Mouse (Mus musculus) CH12.LX (cell line): ENCODE measurements at regions not wholly inside any gene's neighbourhood (a gene's known extent, or its start where the extent isn't known, plus 50 kb on each side); places are given as distances from the start of the nearest gene placed in this dataset.

Source experiments
- DNase-seq: peaks from one replicate; pipeline ENCODE4 v3.0.0-alpha.2; 2013; ENCODE audit errors: extremely low read depth
- H3K27ac ChIP-seq: 2 replicates; pipeline ENCODE4 v1.5.1; 2012; ENCODE audit warnings: low read depth, mild to moderate bottlenecking, control low read depth, moderate library complexity; ENCODE audit not compliant: insufficient read depth
- H3K27me3 ChIP-seq: replicated peaks from 2 replicates; pipeline ENCODE3; 2012; ENCODE audit warnings: inconsistent platforms
- H3K36me3 ChIP-seq, 2 experiments: replicated peaks in 1 of 2; 2 replicates each; pipeline versions ENCODE3 to v1.6.1; 2012; ENCODE audit warnings: inconsistent platforms in 1 of 2, low read length in 1 of 2, mild to moderate bottlenecking in 1 of 2, mixed read lengths in 1 of 2, moderate library complexity in 1 of 2; ENCODE audit not compliant: control insufficient read depth in 1 of 2, insufficient read depth in 1 of 2
- H3K4me1 ChIP-seq, 2 experiments: 2 replicates each; pipeline ENCODE4 v1.6.1; 2012; ENCODE audit warnings: inconsistent platforms in 1 of 2, moderate library complexity in 1 of 2; ENCODE audit not compliant: insufficient read depth in 2 of 2, control insufficient read depth in 1 of 2
- H3K4me2 ChIP-seq: 2 replicates; pipeline ENCODE4 v1.6.1; 2012; ENCODE audit warnings: low read depth, mild to moderate bottlenecking, control low read depth; ENCODE audit not compliant: poor library complexity, insufficient read depth, severe bottlenecking
- H3K4me3 ChIP-seq, 3 experiments: fragments of 150-350 bp in 1 of 3; sonication (generic) in 1 of 3; replicated peaks in 1 of 3; 2 replicates each; pipeline versions ENCODE3 to v1.5.1; 2011 to 2012; ENCODE audit warnings: low read depth in 2 of 3, low read length in 2 of 3, mild to moderate bottlenecking in 2 of 3, moderate library complexity in 2 of 3, control low read depth in 1 of 3, improper control_type of control experiment in 1 of 3, inconsistent platforms in 1 of 3, mixed read lengths in 1 of 3; ENCODE audit not compliant: poor library complexity in 1 of 3
- H3K79me2 ChIP-seq: replicated peaks from 2 replicates; pipeline ENCODE4 v1.6.1; 2012; ENCODE audit warnings: mild to moderate bottlenecking, moderate library complexity; ENCODE audit not compliant: control insufficient read depth, poor library complexity, insufficient read depth, severe bottlenecking; ENCODE audit errors: extremely low read depth
- H3K9ac ChIP-seq: 2 replicates; pipeline ENCODE4 v1.6.1; 2012; ENCODE audit warnings: low read depth, mild to moderate bottlenecking, control low read depth, moderate library complexity; ENCODE audit not compliant: insufficient read depth
- H3K9me3 ChIP-seq: replicated peaks from 2 replicates; pipeline ENCODE3; 2012; ENCODE audit warnings: low read length, inconsistent platforms, mixed read lengths
- BHLHE40 ChIP-seq: IDR thresholded peaks from 2 replicates; pipeline ENCODE4 v1.6.1; 2011; ENCODE audit warnings: mild to moderate bottlenecking, low read depth, low read length, improper control_type of control experiment
- CHD1 ChIP-seq: IDR thresholded peaks from 2 replicates; pipeline ENCODE4 v1.6.1; 2012; ENCODE audit warnings: low read depth, low read length, improper control_type of control experiment, inconsistent platforms
- E2F4 ChIP-seq: IDR thresholded peaks from 2 replicates; pipeline ENCODE4 v1.6.1; 2011; ENCODE audit warnings: low read depth, low read length, improper control_type of control experiment; ENCODE audit not compliant: insufficient replicate concordance
- ELF1 ChIP-seq: IDR thresholded peaks from 2 replicates; pipeline ENCODE4 v1.6.1; 2014; ENCODE audit warnings: low read depth, mild to moderate bottlenecking, inconsistent platforms, low read length, improper control_type of control experiment
- EP300 ChIP-seq: IDR thresholded peaks from 2 replicates; pipeline ENCODE4 v1.6.1; 2011; ENCODE audit warnings: low read length, improper control_type of control experiment
- JUND ChIP-seq: conservative IDR thresholded peaks from 2 replicates; pipeline ENCODE4 v1.6.1; 2011; ENCODE audit warnings: low read depth, low read length, improper control_type of control experiment
- MAZ ChIP-seq: IDR thresholded peaks from 2 replicates; pipeline ENCODE4 v1.6.1; 2012; ENCODE audit warnings: low read depth, mild to moderate bottlenecking, inconsistent platforms, low read length, improper control_type of control experiment, moderate library complexity
- MEF2A ChIP-seq: IDR thresholded peaks from 2 replicates; pipeline ENCODE4 v1.6.1; 2014; ENCODE audit warnings: low read depth, mild to moderate bottlenecking, inconsistent platforms, low read length, improper control_type of control experiment, borderline replicate concordance
- MYC ChIP-seq: IDR thresholded peaks from 2 replicates; pipeline ENCODE4 v1.6.1; 2011; ENCODE audit warnings: low read depth, mild to moderate bottlenecking, improper control_type of control experiment, low read length
- POLR2A ChIP-seq: IDR thresholded peaks from 2 replicates; pipeline ENCODE4 v1.6.1; 2011; ENCODE audit warnings: low read depth, mild to moderate bottlenecking, improper control_type of control experiment, low read length
- POLR2AphosphoS2 ChIP-seq: IDR thresholded peaks from 2 replicates; pipeline ENCODE4 v1.6.1; 2011; ENCODE audit warnings: low read depth, low read length, improper control_type of control experiment
- RAD21 ChIP-seq: IDR thresholded peaks from 2 replicates; pipeline ENCODE4 v1.6.1; 2011; ENCODE audit warnings: low read depth, mild to moderate bottlenecking, low read length, improper control_type of control experiment, moderate library complexity
- SIN3A ChIP-seq: IDR thresholded peaks from 2 replicates; pipeline ENCODE4 v1.6.1; 2012; ENCODE audit warnings: low read length, improper control_type of control experiment, inconsistent platforms
- SMC3 ChIP-seq: IDR thresholded peaks from 2 replicates; pipeline ENCODE4 v1.6.1; 2011; ENCODE audit warnings: low read depth, low read length, improper control_type of control experiment
- TCF12 ChIP-seq: IDR thresholded peaks from 2 replicates; pipeline ENCODE4 v1.6.1; 2014; ENCODE audit warnings: low read depth, mild to moderate bottlenecking, inconsistent platforms, low read length, improper control_type of control experiment
- UBTF ChIP-seq: IDR thresholded peaks from 2 replicates; pipeline ENCODE4 v1.6.1; 2012; ENCODE audit warnings: low read depth, mild to moderate bottlenecking, inconsistent platforms, low read length, improper control_type of control experiment, moderate library complexity
- ZNF384 ChIP-seq: IDR thresholded peaks from 2 replicates; pipeline ENCODE4 v1.6.1; 2012; ENCODE audit warnings: low read depth, low read length, improper control_type of control experiment, inconsistent platforms
- dilution Hi-C: fragments of 300-500 bp; cut with MboI; formaldehyde crosslinking; loops from 2 replicates; pipeline ENCODE4 v1.14.3; 2020; ENCODE audit warnings: low sequenced_read_pairs; ENCODE audit not compliant: extremely low pct_unique_long_range_greater_than_20kb, extremely low pct_ligation_motif_present
- in situ Hi-C: fragments of 300-500 bp; cut with MboI; formaldehyde crosslinking; loops from 3 replicates; pipeline ENCODE4 v1.14.3; 2019; ENCODE audit warnings: low sequenced_read_pairs, low pct_ligation_motif_present, low pct_unique_long_range_greater_than_20kb, mixed read lengths

- no peaks in the 10 kb centered on the region for H3K36me3 ChIP-seq
- H3K27ac ChIP-seq, result no peak overlapping the region
- H3K79me2 ChIP-seq, result no peaks in the 10 kb centered on the region
- peaks cover 4 to 10% of the 10 kb centered on the region in 2 experiments; a peak in 2 of 4 replicates for H3K4me1 ChIP-seq
- no peak overlapping the region for H3K4me2 ChIP-seq
- H3K27me3 ChIP-seq, result no peaks in the 10 kb centered on the region
- no peak overlapping the region for H3K9ac ChIP-seq
- no peak for DNase-seq
- dilution Hi-C loops, result no loop called here
- TF ChIP-seq TCF12 (no peak), BHLHE40 (no peak), ZNF384 (no peak), RAD21 (no peak), UBTF (no peak), ELF1 (no peak), CHD1 (no peak)
- H3K4me3 ChIP-seq, result no peak overlapping the region
- in situ Hi-C loops, result no loop called here
- H3K9me3 ChIP-seq, result no peaks in the 10 kb centered on the region
These were observed 290.4 kb upstream of the Runx1 start for GRCm38 (mm10) chr16:93116111-93116969.

- Histone ChIP-seq H3K4me2 (no peak overlapping the region), H3K27me3 (no peaks in the 10 kb centered on the region), H3K9ac (no peak overlapping the region), H3K4me1 (peaks cover 14 to 28% of the 10 kb centered on the region in 2 experiments), H3K9me3 (peaks cover 3% of the 10 kb centered on the region), H3K4me3 (no peak overlapping the region), H3K36me3 (no peaks in the 10 kb centered on the region), H3K27ac (no peak overlapping the region), H3K79me2 (no peaks in the 10 kb centered on the region)
- DNase-seq, result no peak
- in situ Hi-C loops, result no loop called here
- dilution Hi-C loops, result no loop called here
- no peak for TF ChIP-seq JUND
- TF ChIP-seq UBTF, result no peak
- no peak for TF ChIP-seq MEF2A
- no peak for TF ChIP-seq SMC3
- TF ChIP-seq POLR2AphosphoS2, result no peak
- TF ChIP-seq E2F4, result no peak
- no peak for TF ChIP-seq SIN3A
- no peak for TF ChIP-seq POLR2A
- no peak for TF ChIP-seq MAZ
- no peak for TF ChIP-seq EP300
- TF ChIP-seq MYC, result no peak
These were observed 285.0 kb upstream of the Runx1 start for GRCm38 (mm10) chr16:93110912-93111311.
